Mouse (Mus musculus): ENCODE data around the gene Tesk2. TPM values are rescaled to one million over a fixed set of nuclear protein-coding genes. Genes with fewer than 3 reads are reported as not detected.

Gene Tesk2
- polyA plus RNA-seq, 1 experiment from 2014 or later = 5.8 TPM

- no peaks in the 10 kb centered on the region for H3K9me3 ChIP-seq
- no peak overlapping the region for H3K4me2 ChIP-seq
- no peaks in the 10 kb centered on the region for H3K27me3 ChIP-seq (replicated peaks)
- H3K4me1 ChIP-seq = no peaks in the 10 kb centered on the region
- no peak for ATAC-seq (ENCODE audit: insufficient read depth, low FRiP score, low read depth)
- H3K36me3 ChIP-seq = no peaks in the 10 kb centered on the region
- H3K9ac ChIP-seq = no peak overlapping the region
- no peak overlapping the region for H3K27ac ChIP-seq
- no peak overlapping the region for H3K4me3 ChIP-seq (replicated peaks)
These were observed 48.3 kb downstream of the Tesk2 start for GRCm38 (mm10) chr4:116769060-116769459.

GRCm38 (mm10) chr4:116776391-116776790 is 55.6 kb downstream of the Tesk2 start:
- Histone ChIP-seq H3K4me1 (no peaks in the 10 kb centered on the region), H3K36me3 (no peaks in the 10 kb centered on the region), H3K4me2 (no peak overlapping the region), H3K4me3 (replicated peaks) (no peak overlapping the region), H3K9ac (no peak overlapping the region), H3K9me3 (no peaks in the 10 kb centered on the region), H3K27ac (no peak overlapping the region), H3K27me3 (replicated peaks) (no peaks in the 10 kb centered on the region)
- 93% methylated on average over 5 of the region's 5 CpGs for WGBS
- ATAC-seq (ENCODE audit: insufficient read depth, low FRiP score, low read depth) = no peak

- H3K27ac ChIP-seq = no peak overlapping the region
- H3K9me3 ChIP-seq = no peaks in the 10 kb centered on the region
- no peak for ATAC-seq (ENCODE audit: insufficient read depth, low FRiP score, low read depth)
- no peak overlapping the region for H3K4me2 ChIP-seq
- WGBS = 71% methylated on average over 3 of the region's 3 CpGs
- no peak overlapping the region for H3K9ac ChIP-seq
- no peaks in the 10 kb centered on the region for H3K27me3 ChIP-seq (replicated peaks)
- no peaks in the 10 kb centered on the region for H3K4me1 ChIP-seq
- H3K4me3 ChIP-seq (replicated peaks) = no peak overlapping the region
- no peaks in the 10 kb centered on the region for H3K36me3 ChIP-seq
These were observed 56.3 kb downstream of the Tesk2 start for GRCm38 (mm10) chr4:116777079-116777478.

- Histone ChIP-seq H3K4me2 (no peak overlapping the region), H3K4me1 (no peaks in the 10 kb centered on the region), H3K4me3 (replicated peaks) (no peak overlapping the region), H3K27ac (no peak overlapping the region), H3K36me3 (no peaks in the 10 kb centered on the region), H3K9ac (no peak overlapping the region), H3K9me3 (no peaks in the 10 kb centered on the region), H3K27me3 (replicated peaks) (no peaks in the 10 kb centered on the region)
- 58% methylated on average over 2 of the region's 2 CpGs for WGBS
- ATAC-seq (ENCODE audit: insufficient read depth, low FRiP score, low read depth) = no peak
These were observed 59.8 kb downstream of the Tesk2 start for GRCm38 (mm10) chr4:116780541-116780940.

- no peak overlapping the region for H3K4me3 ChIP-seq (replicated peaks)
- H3K4me1 ChIP-seq = no peaks in the 10 kb centered on the region
- no peak overlapping the region for H3K4me2 ChIP-seq
- WGBS = 54% methylated on average over 2 of the region's 2 CpGs
- no peaks in the 10 kb centered on the region for H3K9me3 ChIP-seq
- ATAC-seq (ENCODE audit: insufficient read depth, low FRiP score, low read depth) = no peak
- no peak overlapping the region for H3K9ac ChIP-seq
- no peaks in the 10 kb centered on the region for H3K36me3 ChIP-seq
- H3K27me3 ChIP-seq (replicated peaks) = no peaks in the 10 kb centered on the region
- no peak overlapping the region for H3K27ac ChIP-seq
These were observed 60.6 kb downstream of the Tesk2 start for GRCm38 (mm10) chr4:116781366-116781765.

GRCm38 (mm10) chr4:116782171-116782570 is 61.4 kb downstream of the Tesk2 start:
- no peak overlapping the region for H3K9ac ChIP-seq
- H3K4me3 ChIP-seq (replicated peaks) = no peak overlapping the region
- 42% methylated on average over 8 of the region's 8 CpGs for WGBS
- H3K36me3 ChIP-seq = no peaks in the 10 kb centered on the region
- no peaks in the 10 kb centered on the region for H3K27me3 ChIP-seq (replicated peaks)
- no peak overlapping the region for H3K4me2 ChIP-seq
- ATAC-seq (ENCODE audit: insufficient read depth, low FRiP score, low read depth) = no peak
- H3K9me3 ChIP-seq = no peaks in the 10 kb centered on the region
- no peaks in the 10 kb centered on the region for H3K4me1 ChIP-seq
- no peak overlapping the region for H3K27ac ChIP-seq

GRCm38 (mm10) chr4:116786587-116786986 is 65.8 kb downstream of the Tesk2 start:
- Histone ChIP-seq H3K9me3 (no peaks in the 10 kb centered on the region), H3K9ac (no peak overlapping the region), H3K27me3 (replicated peaks) (no peaks in the 10 kb centered on the region), H3K36me3 (no peaks in the 10 kb centered on the region), H3K4me3 (replicated peaks) (no peak overlapping the region), H3K4me2 (no peak overlapping the region), H3K4me1 (0 out of 2 replicates have a peak, but pooled peaks cover 4% of the 10 kb centered on the region), H3K27ac (no peak overlapping the region)
- no peak for ATAC-seq (ENCODE audit: insufficient read depth, low FRiP score, low read depth)
- 90% methylated on average over 1 of the region's 1 CpGs for WGBS

- H3K4me2 ChIP-seq = no peak overlapping the region
- no peak for ATAC-seq (ENCODE audit: insufficient read depth, low FRiP score, low read depth)
- WGBS = 40% methylated on average over 7 of the region's 7 CpGs
- H3K4me3 ChIP-seq (replicated peaks) = no peak overlapping the region
- H3K9ac ChIP-seq = no peak overlapping the region
- no peaks in the 10 kb centered on the region for H3K36me3 ChIP-seq
- H3K9me3 ChIP-seq = no peaks in the 10 kb centered on the region
- H3K4me1 ChIP-seq = 0 out of 2 replicates have a peak, but pooled peaks cover 4% of the 10 kb centered on the region
- H3K27me3 ChIP-seq (replicated peaks) = no peaks in the 10 kb centered on the region
- peak overlapping the region; percentile 60 for H3K27ac ChIP-seq
These were observed 67.4 kb downstream of the Tesk2 start for GRCm38 (mm10) chr4:116787985-116788760.

- H3K4me3 ChIP-seq (replicated peaks) = no peak overlapping the region
- H3K4me1 ChIP-seq = 0 out of 2 replicates have a peak, but pooled peaks cover 4% of the 10 kb centered on the region
- ATAC-seq (ENCODE audit: insufficient read depth, low FRiP score, low read depth) = peak; percentile 47; the same call in 1 of the 2 replicates
- no peak overlapping the region for H3K4me2 ChIP-seq
- H3K9ac ChIP-seq = no peak overlapping the region
- H3K27ac ChIP-seq = peak overlapping the region; percentile 60; the same call in 1 of the 2 replicates
- no peaks in the 10 kb centered on the region for H3K27me3 ChIP-seq (replicated peaks)
- no peaks in the 10 kb centered on the region for H3K36me3 ChIP-seq
- H3K9me3 ChIP-seq = no peaks in the 10 kb centered on the region
- WGBS = 8% methylated on average over 3 of the region's 3 CpGs
These were observed 68.2 kb downstream of the Tesk2 start for GRCm38 (mm10) chr4:116788956-116789355.

GRCm38 (mm10) chr4:116792453-116792852 is 71.7 kb downstream of the Tesk2 start:
- ATAC-seq (ENCODE audit: insufficient read depth, low FRiP score, low read depth) = no peak
- H3K36me3 ChIP-seq = no peaks in the 10 kb centered on the region
- 84% methylated on average over 8 of the region's 8 CpGs for WGBS

GRCm38 (mm10) chr4:116794273-116794672 is 73.5 kb downstream of the Tesk2 start:
- Histone ChIP-seq H3K36me3 (no peaks in the 10 kb centered on the region), H3K27me3 (replicated peaks) (no peaks in the 10 kb centered on the region)
- ATAC-seq (ENCODE audit: insufficient read depth, low FRiP score, low read depth) = no peak

More at GRCm38 (mm10) chr4:116792453-116792852, 71.7 kb downstream of the Tesk2 start:
- Histone ChIP-seq H3K4me2 (no peak overlapping the region), H3K9ac (no peak overlapping the region), H3K27ac (no peak overlapping the region), H3K4me3 (replicated peaks) (no peak overlapping the region), H3K9me3 (no peaks in the 10 kb centered on the region), H3K27me3 (replicated peaks) (no peaks in the 10 kb centered on the region), H3K4me1 (0 out of 2 replicates have a peak, but pooled peaks cover 4% of the 10 kb centered on the region)

GRCm38 (mm10) chr4:116796442-116797110 is 75.8 kb downstream of the Tesk2 start:
- no peak overlapping the region for H3K27ac ChIP-seq
- no peak overlapping the region for H3K4me3 ChIP-seq (replicated peaks)
- H3K4me1 ChIP-seq = no peaks in the 10 kb centered on the region
- 35% methylated on average over 1 of the region's 1 CpGs for WGBS
- no peak overlapping the region for H3K9ac ChIP-seq
- H3K27me3 ChIP-seq (replicated peaks) = no peaks in the 10 kb centered on the region
- H3K9me3 ChIP-seq = no peaks in the 10 kb centered on the region
- no peak for ATAC-seq (ENCODE audit: insufficient read depth, low FRiP score, low read depth)
- H3K36me3 ChIP-seq = no peaks in the 10 kb centered on the region
- no peak overlapping the region for H3K4me2 ChIP-seq

More at GRCm38 (mm10) chr4:116794273-116794672, 73.5 kb downstream of the Tesk2 start:
- Histone ChIP-seq H3K9me3 (no peaks in the 10 kb centered on the region), H3K9ac (no peak overlapping the region), H3K4me3 (replicated peaks) (no peak overlapping the region), H3K4me2 (no peak overlapping the region), H3K4me1 (no peaks in the 10 kb centered on the region), H3K27ac (no peak overlapping the region)
- WGBS = 79% methylated on average over 2 of the region's 2 CpGs
